Mouse (Mus musculus): ENCODE measurements around the gene 6330409D20Rik. TPM values are rescaled to one million over a fixed set of nuclear protein-coding genes. Genes with fewer than 3 reads are reported as not detected.
A peak's percentile ranks its signal among the peaks of the same experiment; 100 is the strongest.

Gene 6330409D20Rik
- polyA plus RNA-seq, 1 experiment from 2014 or later = not detected

DNA sequence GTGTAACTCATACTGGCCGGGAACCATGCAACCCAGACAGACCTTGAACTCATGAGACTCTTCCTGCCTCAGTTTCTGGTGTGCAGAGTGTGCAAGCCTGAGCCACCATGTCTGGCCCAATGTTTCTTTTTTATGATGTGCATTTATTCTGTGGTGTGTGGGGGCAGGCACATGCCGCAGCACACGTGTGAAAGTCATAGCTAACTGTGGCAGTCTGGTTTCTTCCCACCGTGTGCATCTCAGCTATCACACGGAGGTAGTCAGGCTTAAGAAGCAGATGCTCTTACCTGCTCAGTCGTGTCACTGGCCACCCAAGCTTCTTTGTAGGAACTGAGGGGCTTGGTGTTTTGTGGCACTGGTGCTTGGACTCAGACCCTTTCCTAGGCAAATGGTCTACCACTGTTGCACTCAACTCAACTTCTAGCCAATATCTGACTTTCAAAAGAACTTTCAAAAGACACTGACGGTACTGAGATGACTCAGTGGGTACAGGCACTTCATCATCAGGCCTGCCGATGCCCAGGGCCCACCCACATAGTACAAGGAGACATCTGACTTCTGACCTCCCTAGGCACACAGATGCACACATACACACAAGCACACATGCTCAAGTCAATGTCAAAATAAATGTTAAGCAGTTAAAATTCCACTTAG lies 31.9 kb upstream of the 6330409D20Rik start:
- no peaks in the 10 kb centered on the region for H3K36me3 ChIP-seq (replicated peaks)
- 60% methylated on average over 8 of the region's 8 CpGs for WGBS (ENCODE audit: insufficient replicate concordance)
- H3K4me3 ChIP-seq (replicated peaks) = no peak overlapping the region
- no peak overlapping the region for H3K27ac ChIP-seq (replicated peaks)
- H3K27me3 ChIP-seq = peaks cover 4% of the 10 kb centered on the region; the same call in 1 of the 2 replicates
- no peak for ATAC-seq (ENCODE audit: insufficient read depth)
- no peak overlapping the region for H3K4me2 ChIP-seq
- no peaks in the 10 kb centered on the region for H3K9me3 ChIP-seq (replicated peaks)
- no peak overlapping the region for H3K9ac ChIP-seq
- H3K4me1 ChIP-seq (replicated peaks) = peaks cover 41% of the 10 kb centered on the region

GRCm38 (mm10) chr2:32771886-32772285 lies 31.1 kb upstream of the 6330409D20Rik start:
- Histone ChIP-seq H3K4me3 (replicated peaks) (no peak overlapping the region), H3K9me3 (replicated peaks) (no peaks in the 10 kb centered on the region), H3K4me1 (replicated peaks) (peaks cover 42% of the 10 kb centered on the region), H3K27ac (replicated peaks) (no peak overlapping the region), H3K4me2 (no peak overlapping the region), H3K27me3 (peaks cover 4% of the 10 kb centered on the region; the same call in 1 of the 2 replicates), H3K9ac (no peak overlapping the region), H3K36me3 (replicated peaks) (no peaks in the 10 kb centered on the region)
- ATAC-seq (ENCODE audit: insufficient read depth) = no peak
- WGBS (ENCODE audit: insufficient replicate concordance) = 25% methylated on average over 12 of the region's 12 CpGs

DNA sequence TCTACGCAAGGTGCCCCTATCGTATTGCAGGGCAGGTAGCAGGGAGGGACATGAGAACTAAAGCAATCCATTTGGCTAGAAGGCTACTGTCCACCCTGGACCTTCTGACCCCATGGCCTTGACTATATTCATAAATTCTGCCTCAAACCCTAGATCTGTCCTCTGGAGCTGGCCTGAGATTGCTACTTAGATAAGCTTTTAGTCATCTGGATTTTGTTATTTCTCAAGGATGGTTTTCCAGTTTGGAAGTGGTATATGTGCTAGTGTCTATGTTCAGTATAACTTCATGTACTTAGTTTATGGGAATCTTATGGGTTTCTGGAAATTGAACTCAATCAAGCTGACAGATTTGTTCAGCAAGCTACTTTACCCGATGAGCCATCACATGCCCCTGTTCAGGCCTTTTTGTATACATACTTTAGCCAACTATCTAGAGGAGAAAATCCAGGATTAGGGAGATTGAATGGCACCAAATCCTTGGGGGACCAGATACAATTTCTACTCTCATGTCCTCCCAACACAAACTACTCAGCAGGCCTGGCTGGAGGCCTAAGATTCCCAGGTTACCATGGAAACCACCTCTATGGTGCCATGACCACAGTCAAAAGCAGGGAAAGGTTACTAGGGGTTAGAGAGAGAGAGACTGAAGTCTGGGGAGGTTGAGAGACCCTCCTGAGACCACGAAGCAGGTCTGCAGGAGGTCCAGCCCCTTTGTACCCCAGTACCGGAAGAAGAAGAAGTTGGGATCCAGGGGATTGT lies 28.7 kb upstream of the 6330409D20Rik start:
- WGBS (ENCODE audit: insufficient replicate concordance) = 73% methylated on average over 5 of the region's 5 CpGs
- Histone ChIP-seq H3K36me3 (replicated peaks) (no peaks in the 10 kb centered on the region), H3K4me1 (replicated peaks) (peaks cover 28% of the 10 kb centered on the region), H3K27ac (replicated peaks) (no peak overlapping the region), H3K4me2 (no peak overlapping the region), H3K4me3 (replicated peaks) (no peak overlapping the region), H3K27me3 (peaks cover 1% of the 10 kb centered on the region; the same call in 1 of the 2 replicates), H3K9me3 (replicated peaks) (no peaks in the 10 kb centered on the region), H3K9ac (no peak overlapping the region)
- ATAC-seq (ENCODE audit: insufficient read depth) = no peak

DNA sequence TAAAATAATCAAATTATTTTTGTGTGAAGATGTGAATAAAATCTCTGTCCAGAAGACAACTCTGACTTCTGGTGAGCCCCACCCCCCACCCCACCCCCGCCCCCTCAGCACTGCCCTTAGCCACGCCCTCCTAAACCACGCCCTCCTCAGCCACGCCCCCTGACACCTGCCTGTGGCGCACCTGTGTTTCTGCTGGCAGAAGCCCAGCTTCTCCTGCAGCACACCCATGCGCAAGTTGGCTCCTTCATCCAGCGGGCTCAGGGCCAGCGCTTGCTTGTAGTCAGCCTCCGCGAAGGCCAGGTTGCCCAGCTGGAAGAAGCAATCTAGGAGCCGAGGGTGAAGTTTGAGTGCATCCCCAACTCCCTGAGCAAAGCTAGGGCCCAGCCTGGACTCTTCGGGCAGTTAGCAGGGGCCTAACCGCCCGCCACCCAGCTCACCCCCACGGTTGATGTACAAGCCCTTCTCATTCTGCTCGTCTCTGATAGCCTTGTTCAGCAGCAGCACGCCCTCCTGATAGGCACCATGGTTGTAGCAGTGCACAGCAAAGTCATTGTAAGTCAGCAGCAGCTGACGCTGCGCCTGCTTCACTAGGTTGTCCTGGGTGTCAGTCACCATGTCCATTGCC lies 28.0 kb upstream of the 6330409D20Rik start:
- ATAC-seq (ENCODE audit: insufficient read depth) = peak; percentile 65
- peaks cover 28% of the 10 kb centered on the region for H3K4me1 ChIP-seq (replicated peaks)
- no peaks in the 10 kb centered on the region for H3K27me3 ChIP-seq
- no peaks in the 10 kb centered on the region for H3K9me3 ChIP-seq (replicated peaks)
- H3K4me3 ChIP-seq (replicated peaks) = no peak overlapping the region
- H3K9ac ChIP-seq = no peak overlapping the region
- H3K36me3 ChIP-seq (replicated peaks) = no peaks in the 10 kb centered on the region
- WGBS (ENCODE audit: insufficient replicate concordance) = 36% methylated on average over 19 of the region's 19 CpGs
- no peak overlapping the region; the same call in 1 of the 2 replicates for H3K27ac ChIP-seq (replicated peaks)
- H3K4me2 ChIP-seq = peak overlapping the region; percentile 30

DNA sequence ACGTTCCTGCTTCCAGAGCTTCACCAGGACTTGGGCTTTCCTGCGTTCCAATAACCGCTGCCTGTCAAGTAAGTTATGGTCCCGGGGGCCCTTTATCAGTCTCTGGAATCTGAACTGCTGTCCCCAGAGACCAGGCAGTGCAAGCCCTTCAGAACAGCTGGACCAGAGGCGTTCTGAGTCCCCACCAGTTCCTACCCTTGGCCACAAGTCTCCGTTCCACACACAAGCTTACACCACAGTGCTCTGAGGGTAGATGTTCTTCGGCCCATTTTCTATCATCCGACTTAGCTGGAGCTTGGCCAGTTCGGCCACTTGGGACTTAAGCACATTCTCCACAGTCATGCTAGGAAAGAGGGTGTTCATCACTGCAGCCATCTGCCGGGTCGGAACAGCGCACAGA lies 26.4 kb upstream of the 6330409D20Rik start:
- Histone ChIP-seq H3K9ac (no peak overlapping the region), H3K36me3 (replicated peaks) (no peaks in the 10 kb centered on the region), H3K4me3 (replicated peaks) (no peak overlapping the region), H3K27me3 (no peaks in the 10 kb centered on the region), H3K4me2 (no peak overlapping the region), H3K9me3 (replicated peaks) (no peaks in the 10 kb centered on the region), H3K27ac (replicated peaks) (no peak overlapping the region), H3K4me1 (replicated peaks) (peaks cover 28% of the 10 kb centered on the region)
- WGBS (ENCODE audit: insufficient replicate concordance) = 63% methylated on average over 12 of the region's 12 CpGs
- no peak for ATAC-seq (ENCODE audit: insufficient read depth)

GRCm38 (mm10) chr2:32763353-32763752 lies 22.5 kb upstream of the 6330409D20Rik start:
- WGBS (ENCODE audit: insufficient replicate concordance) = 57% methylated on average over 3 of the region's 3 CpGs
- no peaks in the 10 kb centered on the region for H3K27me3 ChIP-seq
- peaks cover 19% of the 10 kb centered on the region for H3K36me3 ChIP-seq (replicated peaks)
- H3K9ac ChIP-seq = no peak overlapping the region
- ATAC-seq (ENCODE audit: insufficient read depth) = no peak
- peaks cover 16% of the 10 kb centered on the region; the same call in 1 of the 2 replicates for H3K4me1 ChIP-seq (replicated peaks)
- H3K4me3 ChIP-seq (replicated peaks) = no peak overlapping the region
- no peaks in the 10 kb centered on the region for H3K9me3 ChIP-seq (replicated peaks)
- H3K27ac ChIP-seq (replicated peaks) = no peak overlapping the region
- no peak overlapping the region for H3K4me2 ChIP-seq

DNA sequence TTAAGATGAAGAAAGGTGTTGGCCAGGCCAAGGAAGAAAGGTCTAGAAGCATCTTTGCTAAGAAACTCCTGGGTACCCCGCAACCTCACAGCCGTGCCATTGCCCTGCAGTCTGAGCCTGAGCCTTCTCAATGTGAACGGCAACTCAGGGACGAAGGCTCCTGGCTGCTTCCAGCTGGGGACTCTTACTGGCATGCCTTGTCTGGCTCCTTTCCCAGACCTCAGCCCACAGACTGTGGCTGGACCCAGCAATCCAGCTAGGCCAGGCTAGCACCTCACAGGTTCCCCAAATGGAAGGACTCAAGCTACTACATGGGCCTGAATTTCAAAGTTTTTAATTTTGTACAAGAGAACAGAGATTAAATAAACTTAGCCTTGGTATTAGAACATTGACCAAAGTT lies 21.0 kb upstream of the 6330409D20Rik start:
- ATAC-seq (ENCODE audit: insufficient read depth) = no peak
- Histone ChIP-seq H3K4me3 (replicated peaks) (no peak overlapping the region), H3K9ac (no peak overlapping the region), H3K27me3 (no peaks in the 10 kb centered on the region), H3K9me3 (replicated peaks) (no peaks in the 10 kb centered on the region), H3K4me2 (no peak overlapping the region), H3K27ac (replicated peaks) (no peak overlapping the region), H3K36me3 (replicated peaks) (peaks cover 19% of the 10 kb centered on the region), H3K4me1 (replicated peaks) (peaks cover 19% of the 10 kb centered on the region)
- WGBS (ENCODE audit: insufficient replicate concordance) = 78% methylated on average over 4 of the region's 4 CpGs

GRCm38 (mm10) chr2:32761361-32761760 lies 20.5 kb upstream of the 6330409D20Rik start:
- Histone ChIP-seq H3K36me3 (replicated peaks) (peaks cover 19% of the 10 kb centered on the region), H3K4me2 (no peak overlapping the region), H3K27me3 (no peaks in the 10 kb centered on the region), H3K4me1 (replicated peaks) (peaks cover 18% of the 10 kb centered on the region), H3K9ac (no peak overlapping the region), H3K27ac (replicated peaks) (no peak overlapping the region), H3K4me3 (replicated peaks) (no peak overlapping the region), H3K9me3 (replicated peaks) (no peaks in the 10 kb centered on the region)
- WGBS (ENCODE audit: insufficient replicate concordance) = 80% methylated on average over 14 of the region's 14 CpGs
- ATAC-seq (ENCODE audit: insufficient read depth) = no peak

DNA sequence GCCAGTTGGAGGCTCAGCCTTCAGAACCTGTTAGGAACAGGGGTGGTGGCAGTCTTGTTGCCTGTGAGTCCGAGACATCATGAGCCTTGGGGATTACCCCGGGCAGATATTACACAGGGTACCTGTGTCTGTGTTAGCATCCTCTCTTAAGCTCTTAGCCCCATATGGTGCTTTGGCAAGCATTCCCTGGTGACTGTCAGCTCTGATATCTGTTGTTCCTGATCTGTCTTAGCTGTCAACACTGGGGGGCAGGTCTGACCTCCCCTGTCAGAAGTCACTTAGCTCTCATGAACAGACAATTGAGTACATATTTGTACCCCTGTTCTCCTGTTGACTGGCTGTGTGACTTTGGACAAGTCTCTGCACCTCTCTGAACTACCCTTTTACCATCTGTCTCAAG lies 18.2 kb upstream of the 6330409D20Rik start:
- Histone ChIP-seq H3K27me3 (no peaks in the 10 kb centered on the region), H3K4me1 (replicated peaks) (peaks cover 18% of the 10 kb centered on the region), H3K36me3 (replicated peaks) (peaks cover 23% of the 10 kb centered on the region), H3K27ac (replicated peaks) (no peak overlapping the region), H3K4me3 (replicated peaks) (no peak overlapping the region), H3K9me3 (replicated peaks) (no peaks in the 10 kb centered on the region), H3K9ac (no peak overlapping the region), H3K4me2 (no peak overlapping the region)
- ATAC-seq (ENCODE audit: insufficient read depth) = no peak
- WGBS (ENCODE audit: insufficient replicate concordance) = 69% methylated on average over 2 of the region's 2 CpGs

- Histone ChIP-seq H3K4me2 (no peak overlapping the region), H3K9me3 (replicated peaks) (no peaks in the 10 kb centered on the region), H3K9ac (no peak overlapping the region), H3K27me3 (no peaks in the 10 kb centered on the region), H3K4me1 (replicated peaks) (peaks cover 18% of the 10 kb centered on the region), H3K36me3 (replicated peaks) (peaks cover 23% of the 10 kb centered on the region), H3K27ac (replicated peaks) (no peak overlapping the region), H3K4me3 (replicated peaks) (no peak overlapping the region)
- no peak for ATAC-seq (ENCODE audit: insufficient read depth)
- 75% methylated on average over 8 of the region's 8 CpGs for WGBS (ENCODE audit: insufficient replicate concordance)
These were observed 17.7 kb upstream of the 6330409D20Rik start for GRCm38 (mm10) chr2:32758503-32758902.

Measured in liver, embryonic 15.5 days (tissue).